Mouse (Mus musculus) megakaryocyte, embryonic 14.5 days (primary cell): ENCODE data around the gene Cntf. TPM values are rescaled to one million over a fixed set of nuclear protein-coding genes. Genes with fewer than 3 reads are reported as not detected.

Source experiments
- H3K27me3 ChIP-seq: replicated peaks from 2 replicates; pipeline ENCODE3; 2012; ENCODE audit warnings: inconsistent platforms
- H3K36me3 ChIP-seq: replicated peaks from 2 replicates; pipeline ENCODE3; 2012; ENCODE audit warnings: low read length, inconsistent platforms, mixed read lengths
- H3K4me1 ChIP-seq: 2 replicates; pipeline ENCODE4 v1.6.1; 2012; ENCODE audit warnings: inconsistent platforms
- H3K4me3 ChIP-seq: replicated peaks from 2 replicates; pipeline ENCODE3; 2012; ENCODE audit warnings: moderate library complexity, mild to moderate bottlenecking, inconsistent platforms
- H3K9me3 ChIP-seq: 2 replicates; pipeline ENCODE4 v1.6.1; 2012; ENCODE audit warnings: inconsistent platforms
- FLI1 ChIP-seq: IDR thresholded peaks from 2 replicates; pipeline ENCODE4 v1.6.1; 2012; ENCODE audit warnings: low read length, inconsistent platforms, mixed read lengths
- GATA1 ChIP-seq: IDR thresholded peaks from 3 replicates; pipeline ENCODE4 v1.6.1; 2012; ENCODE audit warnings: mixed read lengths, low read length, inconsistent platforms, borderline replicate concordance
- polyA plus RNA-seq: library from polyadenylated mRNA; stranded (reverse); fragments of >175 nt; gene quantifications from 2 replicates; pipeline ENCODE4 v1.2.3, GENCODE M21; 2012; ENCODE audit warnings: low replicate concordance; ENCODE audit not compliant: insufficient read depth

Cntf gene
- polyA plus RNA-seq, 1 experiment = not detected

GRCm38 (mm10) chr19:12720463-12720862 lies 45.0 kb downstream of the Cntf start:
- peaks cover 4% of the 10 kb centered on the region; the same call in 1 of the 2 replicates for H3K4me1 ChIP-seq
- H3K27me3 ChIP-seq = no peaks in the 10 kb centered on the region
- H3K4me3 ChIP-seq = no peak overlapping the region
- TF ChIP-seq GATA1 = no peak
- no peaks in the 10 kb centered on the region for H3K36me3 ChIP-seq
- H3K9me3 ChIP-seq = no peaks in the 10 kb centered on the region

GRCm38 (mm10) chr19:12719189-12719588 lies 46.2 kb downstream of the Cntf start:
- no peaks in the 10 kb centered on the region for H3K27me3 ChIP-seq
- H3K4me3 ChIP-seq = no peak overlapping the region
- H3K36me3 ChIP-seq = no peaks in the 10 kb centered on the region
- H3K9me3 ChIP-seq = no peaks in the 10 kb centered on the region
- H3K4me1 ChIP-seq = peaks cover 4% of the 10 kb centered on the region; the same call in 1 of the 2 replicates
- TF ChIP-seq FLI1 (no peak), GATA1 (no peak)

Other genes starting within 250 kb of the Cntf start
- 1.7 TPM in 1 of 2 replicates, not detected in the other for gene Fam111a, start 219.9 kb downstream of the Cntf start, polyA plus RNA-seq
- gene Gm4952, start 165.7 kb downstream of the Cntf start, polyA plus RNA-seq = not detected in 2 replicates
- not detected in 2 replicates for gene Glyat, start 132.3 kb downstream of the Cntf start, polyA plus RNA-seq
- not detected in 2 replicates for gene Olfr1442, start 95.2 kb downstream of the Cntf start, polyA plus RNA-seq
- not detected in 2 replicates for gene Olfr1443, start 87.5 kb downstream of the Cntf start, polyA plus RNA-seq
- gene Keg1, start 69.8 kb downstream of the Cntf start, polyA plus RNA-seq = not detected in 2 replicates
- gene Zfp91, start 30.5 kb upstream of the Cntf start, polyA plus RNA-seq = 16.1 and 19.5 TPM in 2 replicates
- gene Lpxn, start 30.6 kb upstream of the Cntf start, polyA plus RNA-seq = 0.27 TPM in 1 of 2 replicates, not detected in the other
- gene Gm5244, start 81.0 kb upstream of the Cntf start, polyA plus RNA-seq = not detected in 2 replicates
- gene Olfr1444, start 91.7 kb upstream of the Cntf start, polyA plus RNA-seq = not detected in 2 replicates
- gene Olfr1445, start 118.2 kb upstream of the Cntf start, polyA plus RNA-seq = not detected in 2 replicates
- not detected in 2 replicates for gene Olfr1446, start 127.9 kb upstream of the Cntf start, polyA plus RNA-seq
- not detected in 2 replicates for gene Olfr1447, start 138.1 kb upstream of the Cntf start, polyA plus RNA-seq
- not detected in 2 replicates for gene Olfr1448, start 158.8 kb upstream of the Cntf start, polyA plus RNA-seq
- gene Olfr1449, start 165.2 kb upstream of the Cntf start, polyA plus RNA-seq = not detected in 2 replicates
- not detected in 2 replicates for gene Olfr1450, start 184.6 kb upstream of the Cntf start, polyA plus RNA-seq
- gene Olfr1451, start 229.4 kb upstream of the Cntf start, polyA plus RNA-seq = not detected in 2 replicates